Mouse (Mus musculus) ES-E14 (cell line): ENCODE measurements around the gene Uckl1. TPM values are rescaled to one million over a fixed set of nuclear protein-coding genes. Genes with fewer than 3 reads are reported as not detected.

Experiments
- DNase-seq: peaks from one replicate; pipeline ENCODE4 v3.0.0-alpha.2; 2013; ENCODE audit warnings: low read depth, low spot score
- H3K27ac ChIP-seq: 2 replicates; pipeline ENCODE4 v1.5.1; 2012; ENCODE audit warnings: low read depth, mild to moderate bottlenecking, low read length, moderate library complexity, mixed read lengths; ENCODE audit not compliant: poor library complexity, insufficient read depth, severe bottlenecking
- H3K36me3 ChIP-seq: 2 replicates; pipeline ENCODE4 v1.6.1; 2012; ENCODE audit warnings: mild to moderate bottlenecking, low read length, moderate library complexity, mixed read lengths; ENCODE audit not compliant: control insufficient read depth, poor library complexity, insufficient read depth, severe bottlenecking
- H3K4me1 ChIP-seq, 2 experiments: fragments of 150-350 bp in 1 of 2; sonication (generic) in 1 of 2; 2 replicates each; pipeline ENCODE4 v1.6.1; 2012; ENCODE audit warnings: low read length in 2 of 2, mild to moderate bottlenecking in 1 of 2, mixed read lengths in 1 of 2; ENCODE audit not compliant: control insufficient read depth in 2 of 2, insufficient read depth in 2 of 2, poor library complexity in 1 of 2
- H3K4me3 ChIP-seq, 2 experiments: fragments of 150-350 bp in 1 of 2; sonication (generic) in 1 of 2; 2 replicates each; pipeline ENCODE4 v1.5.1; 2012; ENCODE audit warnings: low read length in 2 of 2, low read depth in 1 of 2, mild to moderate bottlenecking in 1 of 2, mixed read lengths in 1 of 2; ENCODE audit not compliant: insufficient read depth in 1 of 2, poor library complexity in 1 of 2, severe bottlenecking in 1 of 2
- H3K9ac ChIP-seq: 2 replicates; pipeline ENCODE4 v1.6.1; 2012; ENCODE audit warnings: low read depth, mild to moderate bottlenecking, low read length, mixed read lengths; ENCODE audit not compliant: poor library complexity, insufficient read depth, severe bottlenecking
- H3K9me3 ChIP-seq: fragments of 150-350 bp; sonication (generic); 2 replicates; pipeline ENCODE4 v1.6.1; 2012; ENCODE audit warnings: low read depth, mild to moderate bottlenecking, low read length; ENCODE audit not compliant: control insufficient read depth, insufficient read depth
- CHD2 ChIP-seq: IDR thresholded peaks from 2 replicates; pipeline ENCODE4 v1.6.1; 2014; ENCODE audit warnings: mild to moderate bottlenecking, low read depth, low read length, inconsistent platforms
- HCFC1 ChIP-seq: IDR thresholded peaks from 2 replicates; pipeline ENCODE4 v1.6.1; 2012; ENCODE audit warnings: low read length, inconsistent platforms, borderline replicate concordance; ENCODE audit not compliant: insufficient read depth
- MAFK ChIP-seq: IDR thresholded peaks from 2 replicates; pipeline ENCODE4 v1.6.1; 2014; ENCODE audit warnings: mild to moderate bottlenecking, low read depth, low read length, inconsistent platforms; ENCODE audit not compliant: insufficient read depth
- ZC3H11A ChIP-seq: IDR thresholded peaks from 2 replicates; pipeline ENCODE4 v1.6.1; 2012; ENCODE audit warnings: low read depth, mild to moderate bottlenecking, inconsistent platforms, low read length, borderline replicate concordance
- ZNF384 ChIP-seq: IDR thresholded peaks from 2 replicates; pipeline ENCODE4 v1.6.1; 2012; ENCODE audit warnings: low read depth, low read length, inconsistent platforms
- in situ Hi-C, 2 experiments: fragments of 600-800 bp; cut with MboI; formaldehyde crosslinking; loops; one replicate each; pipeline ENCODE4 v1.15.1; 2025; ENCODE audit warnings: low sequenced_read_pairs in 2 of 2, inconsistent platforms in 1 of 2; ENCODE audit not compliant: unreplicated experiment in 2 of 2
- total RNA-seq: library from RNA; depleted of rRNA; stranded (reverse); fragments of 300-350 nt; gene quantifications from 2 replicates; pipeline ENCODE4 v1.2.3, GENCODE M21; 2012

Gene Uckl1
- total RNA-seq, 1 experiment: 24.0 TPM

DNA sequence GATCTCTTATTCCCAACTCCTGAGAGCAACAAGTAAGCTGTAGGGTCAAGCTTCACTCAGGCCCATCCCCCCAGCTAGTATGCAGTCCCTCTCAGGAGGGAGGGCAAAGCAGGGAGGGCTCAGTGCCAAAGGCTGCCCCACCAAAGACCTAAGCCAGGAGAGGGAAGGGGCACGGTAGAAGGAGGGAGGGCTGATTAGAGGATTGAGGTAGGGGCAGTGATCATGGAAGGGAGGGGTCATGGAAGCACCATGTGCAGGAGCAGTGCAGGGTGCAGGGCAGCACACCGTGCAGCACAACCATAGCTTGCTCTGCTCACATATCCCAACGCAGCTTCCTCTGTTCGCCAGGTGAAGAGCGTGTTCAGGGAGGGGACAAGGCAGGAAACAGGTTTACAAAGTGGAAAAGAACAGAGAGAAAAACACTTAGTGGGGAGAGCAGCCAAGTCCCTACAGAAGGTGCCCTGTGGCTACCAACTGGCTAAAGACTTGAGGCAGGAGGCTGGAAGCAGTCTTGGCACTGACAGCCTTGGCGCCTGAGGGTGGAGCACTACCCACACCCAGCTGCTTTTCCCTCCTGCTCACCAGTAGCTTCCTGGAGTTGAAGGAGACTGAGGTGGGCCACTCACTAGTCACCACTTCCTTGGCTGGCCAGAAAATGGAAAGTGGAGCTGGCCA lies 13.6 kb downstream of the Uckl1 start:
- Histone ChIP-seq H3K4me3 (no peak overlapping the region), H3K27ac (no peak overlapping the region), H3K36me3 (no peaks in the 10 kb centered on the region; the same call in 1 of the 2 replicates), H3K4me1 (peaks cover 0 to 3% of the 10 kb centered on the region in 2 experiments; a peak in 1 of 4 replicates), H3K9ac (no peak overlapping the region), H3K9me3 (no peaks in the 10 kb centered on the region)
- in situ Hi-C loops: no loop called here
- DNase-seq: no peak
- TF ChIP-seq MAFK (no peak), ZNF384 (no peak), CHD2 (no peak), ZC3H11A (no peak), HCFC1 (no peak)

DNA sequence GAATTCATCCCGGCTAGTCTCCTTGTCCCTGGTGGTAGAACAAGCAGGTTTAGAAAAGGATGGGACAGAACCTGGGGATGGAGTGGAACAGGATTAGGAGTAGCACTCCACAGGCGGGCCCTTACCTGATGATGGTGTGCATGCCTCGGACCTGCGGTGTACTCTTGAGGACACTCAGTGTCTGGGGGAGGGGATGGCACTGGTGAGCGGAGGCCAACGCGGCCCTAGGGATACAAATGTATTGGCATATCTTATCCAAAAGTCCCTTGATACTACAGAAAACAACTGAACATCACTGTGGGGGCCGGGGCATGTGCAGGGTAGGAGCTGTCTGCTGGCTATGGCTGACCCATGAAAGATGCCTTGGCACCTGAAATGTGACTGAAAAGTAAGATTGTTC lies 14.3 kb downstream of the Uckl1 start:
- H3K4me1 ChIP-seq: peaks cover 0 to 3% of the 10 kb centered on the region in 2 experiments; a peak in 1 of 4 replicates
- no peak for DNase-seq
- TF ChIP-seq ZC3H11A: no peak
- TF ChIP-seq CHD2: no peak
- no peak for TF ChIP-seq MAFK
- no peak for TF ChIP-seq ZNF384
- TF ChIP-seq HCFC1: no peak
- in situ Hi-C loops: no loop called here
- no peak overlapping the region for H3K9ac ChIP-seq
- no peaks in the 10 kb centered on the region; the same call in 1 of the 2 replicates for H3K36me3 ChIP-seq
- no peaks in the 10 kb centered on the region for H3K9me3 ChIP-seq
- no peak overlapping the region for H3K27ac ChIP-seq
- H3K4me3 ChIP-seq: no peak overlapping the region

DNA sequence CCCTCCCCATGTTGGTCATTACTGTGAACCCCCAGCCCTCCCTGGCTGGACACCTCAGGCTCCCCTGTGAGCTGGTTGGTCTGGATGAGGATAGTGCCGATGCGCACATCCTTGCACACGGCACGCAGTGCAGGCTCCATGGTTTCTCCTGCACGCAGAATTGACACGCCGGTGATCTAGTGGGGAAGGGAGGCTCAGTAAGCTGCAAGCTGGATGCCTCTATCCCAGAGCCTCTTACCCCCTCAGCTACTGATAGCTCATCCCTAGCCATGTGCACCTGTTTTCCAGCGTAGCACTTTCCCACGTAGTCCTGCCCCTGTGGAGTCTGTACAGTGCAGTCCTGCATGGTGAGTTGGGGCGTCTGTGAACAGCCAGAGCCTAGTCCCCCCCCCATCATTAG lies 14.8 kb downstream of the Uckl1 start:
- DNase-seq: no peak
- H3K4me3 ChIP-seq: no peak overlapping the region
- H3K27ac ChIP-seq: no peak overlapping the region
- TF ChIP-seq CHD2 (no peak), ZC3H11A (no peak), HCFC1 (no peak), ZNF384 (no peak), MAFK (no peak)
- H3K9ac ChIP-seq: no peak overlapping the region
- peaks cover 0 to 3% of the 10 kb centered on the region in 2 experiments; a peak in 1 of 4 replicates for H3K4me1 ChIP-seq
- in situ Hi-C loops: no loop called here
- no peaks in the 10 kb centered on the region for H3K9me3 ChIP-seq
- no peaks in the 10 kb centered on the region; the same call in 1 of the 2 replicates for H3K36me3 ChIP-seq

GRCm38 (mm10) chr2:181568272-181569008 lies 16.3 kb downstream of the Uckl1 start:
- peak; percentile 29 for DNase-seq

More at GRCm38 (mm10) chr2:181568272-181569008, 16.3 kb downstream of the Uckl1 start:
- H3K9ac ChIP-seq: no peak overlapping the region
- no peak overlapping the region for H3K4me3 ChIP-seq
- H3K4me1 ChIP-seq: peaks cover 0 to 3% of the 10 kb centered on the region in 2 experiments; a peak in 1 of 4 replicates
- H3K9me3 ChIP-seq: no peaks in the 10 kb centered on the region
- no peak; the same call in 1 of the 2 replicates for TF ChIP-seq ZC3H11A
- TF ChIP-seq MAFK: no peak
- no peak for TF ChIP-seq HCFC1
- TF ChIP-seq ZNF384: no peak
- no peak for TF ChIP-seq CHD2
- in situ Hi-C loops: no loop called here
- no peaks in the 10 kb centered on the region; the same call in 1 of the 2 replicates for H3K36me3 ChIP-seq
- no peak overlapping the region for H3K27ac ChIP-seq
